Mouse (Mus musculus) liver, adult 2 months (tissue): ENCODE measurements around the gene Pepd.

Experiments
- CTCF ChIP-seq: fragments of 200-500 bp; IDR thresholded peaks from 2 replicates; pipeline ENCODE4 v1.5.1; 2011; ENCODE audit warnings: low read depth, low read length, control low read depth
- POLR2A ChIP-seq: fragments of 200-500 bp; IDR thresholded peaks from 2 replicates; pipeline ENCODE4 v1.6.1; 2011; ENCODE audit warnings: low read length, control low read depth; ENCODE audit not compliant: insufficient read depth; ENCODE audit errors: extremely low read depth

GRCm38 (mm10) chr7:35023251-35023650 lies 111.1 kb downstream of the Pepd start:
- TF ChIP-seq CTCF: no peak
- TF ChIP-seq POLR2A: no peak
